Mouse (Mus musculus) C2C12 (cell line): ENCODE measurements around the gene Dhx30. TPM values are rescaled to one million over a fixed set of nuclear protein-coding genes. Genes with fewer than 3 reads are reported as not detected.

Experiments
- H3K27me3 ChIP-seq: one replicate; pipeline ENCODE4 v1.6.1; 2011; ENCODE audit not compliant: control insufficient read depth, insufficient read depth, insufficient read length
- H3K36me3 ChIP-seq: one replicate; pipeline ENCODE4 v1.6.1; 2011; ENCODE audit not compliant: control insufficient read depth, insufficient read depth
- H3K4me3 ChIP-seq: one replicate; pipeline ENCODE4 v1.5.1; 2011; ENCODE audit warnings: mild to moderate bottlenecking, control low read depth; ENCODE audit not compliant: poor library complexity, insufficient read depth, severe bottlenecking
- H3K79me2 ChIP-seq: one replicate; pipeline ENCODE4 v1.6.1; 2011; ENCODE audit not compliant: control insufficient read depth, insufficient read depth
- H3K79me3 ChIP-seq: one replicate; pipeline ENCODE4 v1.6.1; 2011; ENCODE audit warnings: low read depth, control low read depth
- H3ac ChIP-seq: one replicate; pipeline ENCODE3; 2011; ENCODE audit warnings: low read depth; ENCODE audit not compliant: control insufficient read depth, insufficient read length
- CEBPB ChIP-seq: IDR thresholded peaks from one replicate; pipeline ENCODE4 v1.6.1; 2011; ENCODE audit warnings: low read depth, mild to moderate bottlenecking, control low read depth, moderate library complexity
- CTCF ChIP-seq: IDR thresholded peaks from one replicate; pipeline ENCODE4 v1.5.1; 2011; ENCODE audit not compliant: control insufficient read depth, insufficient read depth, insufficient read length
- FOSL1 ChIP-seq: IDR thresholded peaks from one replicate; pipeline ENCODE4 v1.8.0; 2011; ENCODE audit warnings: mild to moderate bottlenecking, low read length; ENCODE audit not compliant: poor library complexity, insufficient read depth, severe bottlenecking
- MAX ChIP-seq: IDR thresholded peaks from one replicate; pipeline ENCODE4 v1.6.1; 2011; ENCODE audit warnings: mild to moderate bottlenecking, control low read depth
- MYOD1 ChIP-seq: IDR thresholded peaks from one replicate; pipeline ENCODE4 v1.6.1; 2011; ENCODE audit warnings: low read depth; ENCODE audit not compliant: control insufficient read depth, insufficient read length
- MYOG ChIP-seq: IDR thresholded peaks from one replicate; pipeline ENCODE4 v1.6.1; 2011; ENCODE audit not compliant: control insufficient read depth, insufficient read length; ENCODE audit errors: extremely low read depth
- USF1 ChIP-seq: IDR thresholded peaks from one replicate; pipeline ENCODE4 v1.6.1; 2011; ENCODE audit warnings: low read depth, mild to moderate bottlenecking, control low read depth, moderate library complexity
- polyA plus RNA-seq: library from polyadenylated mRNA; unstranded; fragments of >200 nt; fragmentation: generic; extraction: Trizol; gene quantifications from one replicate; pipeline ENCODE4 v1.2.1, GENCODE M21; 2012; ENCODE audit warnings: missing spikeins

Gene Dhx30
- polyA plus RNA-seq, 1 experiment = 93.2 TPM

- Histone ChIP-seq H3K36me3 (peaks cover 35% of the 10 kb centered on the region), H3K27me3 (no peaks in the 10 kb centered on the region), H3K4me3 (no peak overlapping the region), H3ac (no peak overlapping the region), H3K79me3 (no peaks in the 10 kb centered on the region), H3K79me2 (no peaks in the 10 kb centered on the region)
- TF ChIP-seq CEBPB = no peak
- no peak for TF ChIP-seq MYOG
- TF ChIP-seq MYOD1 = no peak
Measured at GRCm38 (mm10) chr9:110064641-110065040, 53.0 kb downstream of the Dhx30 start.

GRCm38 (mm10) chr9:110062861-110063260, 54.8 kb downstream of the Dhx30 start:
- TF ChIP-seq USF1 (no peak), CTCF (no peak), MYOG (no peak), CEBPB (no peak), FOSL1 (no peak), MYOD1 (no peak), MAX (no peak)
- no peak overlapping the region for H3K4me3 ChIP-seq

DNA sequence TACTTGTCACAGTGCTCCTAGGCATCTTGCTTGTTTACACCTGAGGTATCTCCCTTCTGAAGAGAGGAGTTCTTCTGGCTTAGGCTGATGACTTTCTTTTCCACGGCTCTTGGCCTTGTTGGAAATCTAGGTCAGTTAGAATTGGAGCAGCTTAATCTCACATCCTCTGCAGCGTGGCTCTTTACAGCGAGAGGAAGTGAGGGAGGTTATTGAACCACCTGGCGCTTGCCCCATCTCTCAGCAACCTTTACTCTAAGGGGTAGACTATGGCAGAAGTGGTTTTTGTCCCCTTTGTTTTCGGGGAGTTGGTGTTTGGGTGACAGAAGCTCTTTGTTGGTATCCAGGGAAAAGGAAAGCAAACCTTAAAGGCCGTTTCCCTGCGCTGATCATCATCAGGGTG, 55.2 kb downstream of the Dhx30 start:
- no peaks in the 10 kb centered on the region for H3K79me3 ChIP-seq
- H3K27me3 ChIP-seq = no peaks in the 10 kb centered on the region
- peaks cover 18% of the 10 kb centered on the region for H3K36me3 ChIP-seq
- H3K79me2 ChIP-seq = no peaks in the 10 kb centered on the region
- H3K4me3 ChIP-seq = no peak overlapping the region
- H3ac ChIP-seq = no peak overlapping the region
- no peak for TF ChIP-seq USF1
- TF ChIP-seq FOSL1 = no peak
- TF ChIP-seq MAX = no peak
- no peak for TF ChIP-seq MYOG
- TF ChIP-seq MYOD1 = no peak
- no peak for TF ChIP-seq CEBPB
- no peak for TF ChIP-seq CTCF

More at GRCm38 (mm10) chr9:110062861-110063260, 54.8 kb downstream of the Dhx30 start:
- Histone ChIP-seq H3ac (no peak overlapping the region), H3K36me3 (peaks cover 18% of the 10 kb centered on the region), H3K79me2 (no peaks in the 10 kb centered on the region), H3K27me3 (no peaks in the 10 kb centered on the region), H3K79me3 (no peaks in the 10 kb centered on the region)

DNA sequence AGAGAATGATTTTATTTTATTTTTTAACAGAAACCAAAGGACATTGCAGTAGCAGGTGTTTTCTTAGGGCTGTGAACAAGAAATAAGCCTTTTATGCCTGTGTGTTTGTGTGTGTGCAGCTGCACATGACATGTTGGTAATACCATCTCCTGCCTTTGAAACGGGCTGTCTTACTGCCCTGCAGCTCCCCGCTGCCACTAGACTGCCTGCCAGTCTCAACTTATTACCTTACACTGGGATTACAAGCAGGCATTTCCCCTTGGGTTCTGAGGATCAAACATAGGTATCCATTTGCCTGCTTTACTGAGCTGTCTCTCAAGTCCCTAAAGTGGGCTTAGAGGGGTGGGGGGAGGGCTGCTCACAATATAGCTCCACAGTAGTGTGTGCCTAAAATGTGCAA, 56.9 kb downstream of the Dhx30 start:
- Histone ChIP-seq H3K79me2 (no peaks in the 10 kb centered on the region), H3K4me3 (no peak overlapping the region), H3K79me3 (no peaks in the 10 kb centered on the region), H3K36me3 (peaks cover 12% of the 10 kb centered on the region), H3ac (no peak overlapping the region), H3K27me3 (no peaks in the 10 kb centered on the region)
- no peak for TF ChIP-seq MAX
- no peak for TF ChIP-seq CEBPB
- no peak for TF ChIP-seq FOSL1
- TF ChIP-seq CTCF = no peak
- TF ChIP-seq USF1 = no peak
- no peak for TF ChIP-seq MYOG
- no peak for TF ChIP-seq MYOD1

- TF ChIP-seq MYOD1 = no peak
- TF ChIP-seq MYOG = no peak
- TF ChIP-seq CEBPB = no peak
- TF ChIP-seq FOSL1 = no peak
- no peak for TF ChIP-seq MAX
- TF ChIP-seq CTCF = no peak
- TF ChIP-seq USF1 = no peak
- no peaks in the 10 kb centered on the region for H3K79me2 ChIP-seq
- no peak overlapping the region for H3ac ChIP-seq
Measured at GRCm38 (mm10) chr9:110057200-110057599, 60.4 kb downstream of the Dhx30 start.

DNA sequence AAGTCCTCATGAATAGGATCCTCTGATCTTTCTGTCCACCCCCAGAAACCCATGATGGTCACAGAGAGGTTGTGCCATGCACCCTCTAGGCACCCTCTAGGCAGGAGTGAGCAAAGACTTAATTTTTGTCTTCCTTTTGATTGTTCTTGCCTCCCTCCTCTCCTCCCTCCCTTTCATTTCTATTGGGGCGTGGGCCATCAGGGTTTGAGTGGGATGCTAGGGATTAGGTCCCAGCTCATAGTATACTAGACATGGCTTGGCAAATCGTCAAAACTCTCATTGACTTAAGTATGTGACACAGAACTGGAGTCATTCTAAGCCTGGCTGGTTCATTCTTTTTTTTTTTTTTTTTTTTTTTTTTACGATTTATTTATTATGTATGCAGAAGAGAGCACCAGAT, 62.8 kb downstream of the Dhx30 start:
- H3K4me3 ChIP-seq = no peak overlapping the region
- H3ac ChIP-seq = no peak overlapping the region
- H3K27me3 ChIP-seq = no peaks in the 10 kb centered on the region
- no peak for TF ChIP-seq CEBPB
- no peak for TF ChIP-seq MYOG
- no peak for TF ChIP-seq CTCF
- TF ChIP-seq USF1 = no peak
- TF ChIP-seq MAX = no peak
- TF ChIP-seq FOSL1 = no peak
- TF ChIP-seq MYOD1 = no peak
- H3K79me3 ChIP-seq = peaks cover 2% of the 10 kb centered on the region
- no peaks in the 10 kb centered on the region for H3K79me2 ChIP-seq
- peaks cover 8% of the 10 kb centered on the region for H3K36me3 ChIP-seq

More at GRCm38 (mm10) chr9:110057200-110057599, 60.4 kb downstream of the Dhx30 start:
- Histone ChIP-seq H3K79me3 (peaks cover 2% of the 10 kb centered on the region), H3K27me3 (no peaks in the 10 kb centered on the region), H3K36me3 (peaks cover 10% of the 10 kb centered on the region), H3K4me3 (no peak overlapping the region)

GRCm38 (mm10) chr9:110054080-110054421, 63.6 kb downstream of the Dhx30 start:
- H3K4me3 ChIP-seq = no peak overlapping the region
- H3K36me3 ChIP-seq = peaks cover 8% of the 10 kb centered on the region
- no peaks in the 10 kb centered on the region for H3K79me2 ChIP-seq
- peaks cover 2% of the 10 kb centered on the region for H3K79me3 ChIP-seq
- TF ChIP-seq CEBPB (no peak), USF1 (no peak)
- H3ac ChIP-seq = no peak overlapping the region
- no peaks in the 10 kb centered on the region for H3K27me3 ChIP-seq
